Mouse (Mus musculus): ENCODE measurements around the gene Glce.

Gene Glce

GRCm38 (mm10) chr9:62137259-62137658, 14.8 kb upstream of the Glce start:
- TF ChIP-seq GATA4 (IDR thresholded peaks at IDR 0.05; ENCODE audit: insufficient replicate concordance, low read length): no peak

DNA sequence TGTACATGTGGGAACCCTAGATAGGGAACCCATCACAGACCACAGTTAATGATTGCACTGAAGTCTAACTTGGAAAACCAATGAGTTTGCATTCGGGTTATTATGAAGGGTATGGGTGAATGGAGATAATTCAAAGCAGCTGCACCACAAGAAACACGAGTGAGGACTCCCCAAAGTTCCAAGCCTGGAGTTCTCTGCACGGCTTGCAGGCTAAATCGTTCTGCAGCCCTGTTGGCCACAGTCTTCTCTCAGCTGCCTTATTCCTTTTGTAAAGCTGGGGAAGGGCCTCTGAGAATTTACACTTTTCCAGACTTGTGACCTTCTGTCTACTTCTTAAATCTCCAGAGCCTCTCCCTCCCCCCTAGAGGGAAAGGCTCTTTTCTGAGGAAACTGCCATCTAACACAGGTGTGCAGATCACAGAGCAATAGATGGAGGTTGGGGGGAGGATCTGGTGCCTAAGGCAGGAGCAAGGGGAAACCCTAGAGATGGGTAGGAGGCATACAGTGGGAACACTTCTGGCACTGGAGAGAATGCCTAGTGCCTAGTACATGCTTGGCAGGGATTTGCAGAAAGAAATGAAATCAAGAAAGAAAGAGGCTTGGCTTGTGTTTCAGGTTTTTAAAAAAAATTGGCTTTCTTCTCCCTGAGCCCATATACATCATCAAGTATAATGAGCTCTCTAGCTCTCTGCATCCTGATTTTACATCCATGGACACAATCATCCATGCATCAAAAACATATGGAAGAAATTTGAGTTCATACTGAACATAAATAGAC, 9.7 kb upstream of the Glce start:
- no peak for TF ChIP-seq GATA4 (IDR thresholded peaks at IDR 0.05; ENCODE audit: insufficient replicate concordance, low read length)

DNA sequence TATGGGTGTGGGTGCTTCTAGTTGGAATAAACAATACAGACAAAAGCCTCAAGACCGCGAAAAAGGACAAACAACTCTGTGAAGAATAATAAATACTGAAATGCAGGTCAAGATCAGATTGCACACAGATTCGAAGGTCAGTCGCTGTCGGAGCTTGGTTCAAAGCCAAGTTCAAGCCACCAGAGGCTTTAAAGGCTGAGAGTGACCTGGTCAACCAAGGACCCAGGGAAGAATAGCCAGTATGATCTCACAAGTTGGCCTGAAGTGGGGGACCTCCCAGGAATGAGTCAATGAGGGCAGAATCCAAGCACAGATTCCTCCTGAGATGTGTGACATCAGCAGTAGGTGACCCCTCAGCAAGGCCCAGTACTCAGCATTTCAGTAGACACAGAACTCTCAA, 8.3 kb upstream of the Glce start:
- TF ChIP-seq GATA4 (IDR thresholded peaks at IDR 0.05; ENCODE audit: insufficient replicate concordance, low read length): no peak

DNA sequence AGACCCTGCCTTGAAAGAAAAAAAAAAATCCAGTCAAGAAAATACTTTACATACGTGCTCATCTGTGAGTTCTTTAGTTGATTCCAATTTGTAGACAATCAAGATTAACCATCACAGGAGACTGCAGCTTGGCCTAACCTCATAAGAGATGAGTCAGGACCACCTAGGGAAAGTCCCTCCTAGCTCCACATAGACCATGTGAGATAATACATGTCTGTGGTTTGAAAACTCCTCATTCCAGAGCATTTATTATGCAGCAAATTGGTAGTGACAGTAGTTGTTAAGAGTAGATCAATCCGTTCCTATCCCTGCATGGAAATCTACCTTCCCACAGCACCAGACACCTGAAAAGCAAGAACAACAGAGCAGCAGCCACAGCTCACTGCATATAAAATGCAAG, 5.6 kb upstream of the Glce start:
- no peak for TF ChIP-seq GATA4 (IDR thresholded peaks at IDR 0.05; ENCODE audit: insufficient replicate concordance, low read length)

DNA sequence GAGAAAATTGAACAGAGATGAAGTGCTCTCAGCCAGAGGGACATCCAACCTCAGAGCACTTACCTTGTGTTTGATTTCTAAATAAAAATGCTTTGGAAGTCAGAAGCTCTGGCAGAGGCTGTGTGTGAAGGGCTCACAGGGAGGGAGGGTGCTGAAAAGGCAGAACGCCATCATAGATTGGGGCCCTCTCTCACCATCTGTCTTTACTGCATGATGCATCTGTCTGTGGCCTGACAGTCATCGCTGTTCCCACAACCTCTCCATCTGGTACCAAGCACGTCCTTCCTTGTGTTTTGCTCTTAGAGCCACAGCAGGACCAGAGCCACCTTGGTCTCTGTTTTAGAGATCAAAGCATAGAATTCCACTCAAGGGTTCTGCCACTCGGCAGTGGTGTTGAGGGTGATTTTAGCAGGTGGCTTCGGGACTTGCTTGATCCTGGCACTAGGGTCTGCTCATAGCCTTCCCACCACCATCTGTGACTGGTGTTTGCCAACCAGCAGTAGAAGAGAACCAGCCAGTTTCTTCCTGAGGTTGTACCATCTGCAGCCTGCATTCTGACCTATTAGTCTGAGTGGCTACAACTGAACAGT, 3.6 kb upstream of the Glce start:
- no peak for TF ChIP-seq GATA4 (IDR thresholded peaks at IDR 0.05; ENCODE audit: insufficient replicate concordance, low read length)

- no peak for TF ChIP-seq GATA4 (IDR thresholded peaks at IDR 0.05; ENCODE audit: insufficient replicate concordance, low read length)
Observed at GRCm38 (mm10) chr9:62124266-62124665, 1.8 kb upstream of the Glce start.

GRCm38 (mm10) chr9:62123496-62123895, 1.0 kb upstream of the Glce start:
- no peak for TF ChIP-seq GATA4 (IDR thresholded peaks at IDR 0.05; ENCODE audit: insufficient replicate concordance, low read length)

DNA sequence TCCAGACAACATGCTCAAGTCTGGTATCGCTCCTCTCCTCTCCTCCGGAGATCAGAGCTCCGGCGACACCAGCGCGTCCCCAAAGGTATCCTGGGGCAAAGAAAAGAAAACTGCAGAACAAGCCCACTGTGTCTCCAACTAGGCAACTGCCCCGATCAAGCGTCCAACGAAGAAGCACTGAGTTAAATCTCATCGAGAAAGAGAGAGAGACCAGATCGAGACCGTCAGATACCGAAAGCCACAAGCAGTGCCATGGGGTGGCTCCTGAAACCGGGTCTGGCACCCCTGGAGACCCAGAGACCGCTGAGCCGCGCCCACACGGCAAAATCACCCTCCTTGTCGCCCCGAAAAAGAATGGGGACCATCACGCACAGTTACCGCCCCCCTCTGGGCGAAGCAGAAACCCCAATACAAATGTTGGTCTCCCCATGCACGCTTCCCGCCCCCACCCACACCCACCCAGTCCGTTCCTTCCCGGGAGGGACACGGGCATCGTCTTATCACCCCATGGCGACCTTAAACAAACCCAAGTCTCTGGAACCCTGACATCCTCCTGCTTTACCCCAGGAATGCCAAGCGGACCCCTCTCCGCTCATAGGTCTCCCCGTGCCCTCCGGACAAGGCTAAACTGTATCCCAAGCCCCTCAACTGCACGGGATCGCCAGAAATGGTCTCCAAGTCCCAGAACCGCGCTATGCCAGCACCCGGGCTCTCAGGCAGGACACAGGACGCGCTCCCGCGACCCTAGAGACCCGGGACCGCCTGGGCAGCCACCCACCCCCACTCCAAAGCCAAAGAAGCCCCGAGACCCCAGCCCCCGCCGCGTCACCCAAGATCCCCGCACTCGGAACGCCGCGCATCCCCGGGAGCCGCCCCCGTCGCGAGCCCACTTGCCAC, 656 bp downstream of the Glce start:
- no peak for TF ChIP-seq GATA4 (IDR thresholded peaks at IDR 0.05; ENCODE audit: insufficient replicate concordance, low read length)

DNA sequence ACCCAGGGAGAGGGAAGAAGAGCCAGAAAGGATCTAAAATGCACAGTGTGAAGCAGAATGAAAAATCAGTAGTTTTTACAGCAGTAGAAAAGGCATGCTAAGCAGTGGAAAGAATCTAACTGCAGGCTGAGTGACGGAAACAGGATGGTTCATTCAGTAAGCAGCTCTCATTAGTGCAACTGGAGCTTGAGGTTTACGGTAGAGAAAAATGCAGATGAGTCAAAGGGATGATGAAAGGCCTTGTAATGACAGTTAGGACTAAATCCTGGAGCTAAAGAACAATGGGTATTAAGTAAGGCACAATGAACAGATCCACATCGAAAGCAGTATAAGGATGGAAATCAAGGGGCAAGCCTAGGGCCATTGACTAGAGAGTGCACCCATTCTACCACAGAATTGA, 3.7 kb downstream of the Glce start:
- TF ChIP-seq GATA4 (IDR thresholded peaks at IDR 0.05; ENCODE audit: insufficient replicate concordance, low read length): no peak

GRCm38 (mm10) chr9:62115826-62116225, 6.6 kb downstream of the Glce start:
- no peak for TF ChIP-seq GATA4 (IDR thresholded peaks at IDR 0.05; ENCODE audit: insufficient replicate concordance, low read length)

- no peak for TF ChIP-seq GATA4 (IDR thresholded peaks at IDR 0.05; ENCODE audit: insufficient replicate concordance, low read length)
Observed at GRCm38 (mm10) chr9:62096603-62097002, 25.9 kb downstream of the Glce start.

DNA sequence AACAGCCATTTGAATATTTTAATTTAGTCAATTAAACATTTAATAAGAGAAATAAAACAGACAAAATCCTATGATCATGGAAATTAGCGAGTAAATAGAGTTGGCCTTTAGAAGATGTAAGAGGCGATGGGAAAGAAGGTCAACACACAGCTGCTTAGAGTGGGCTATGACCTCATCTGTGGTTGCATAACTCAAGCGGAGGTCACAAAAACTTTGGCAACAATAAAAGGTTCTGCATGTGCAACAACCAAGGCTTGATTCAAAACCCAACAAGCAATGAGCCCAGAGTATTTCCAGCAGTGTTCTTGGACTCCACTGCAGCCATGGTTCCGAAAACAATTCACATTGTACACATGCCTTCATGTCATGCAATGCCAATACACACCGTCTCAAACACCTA, 30.9 kb downstream of the Glce start:
- TF ChIP-seq GATA4 (IDR thresholded peaks at IDR 0.05; ENCODE audit: insufficient replicate concordance, low read length): no peak

GRCm38 (mm10) chr9:62085548-62085947, 36.9 kb downstream of the Glce start:
- no peak for TF ChIP-seq GATA4 (IDR thresholded peaks at IDR 0.05; ENCODE audit: insufficient replicate concordance, low read length)

DNA sequence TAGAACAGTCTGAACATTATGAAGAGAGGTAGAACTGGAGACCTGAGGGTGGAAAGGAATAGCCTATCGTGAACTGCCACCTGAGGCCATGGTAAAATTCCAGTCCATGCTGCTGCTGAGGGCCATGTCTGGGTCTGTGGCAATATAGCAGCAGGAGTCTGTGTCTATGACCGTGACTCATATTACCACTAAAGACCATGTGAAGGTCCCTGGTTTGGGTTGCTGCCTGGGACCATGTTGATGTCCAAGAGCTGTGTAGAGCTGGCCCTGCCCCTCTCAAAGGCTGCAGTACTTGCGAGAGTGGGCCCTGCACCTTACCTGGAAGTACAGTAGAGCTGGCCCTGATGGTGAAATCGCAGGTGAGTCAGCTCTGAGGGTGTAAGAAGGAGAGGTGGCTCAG, 37.6 kb downstream of the Glce start:
- TF ChIP-seq GATA4 (IDR thresholded peaks at IDR 0.05; ENCODE audit: insufficient replicate concordance, low read length): no peak

GRCm38 (mm10) chr9:62082986-62083385, 39.5 kb downstream of the Glce start:
- TF ChIP-seq GATA4 (IDR thresholded peaks at IDR 0.05; ENCODE audit: insufficient replicate concordance, low read length): no peak

DNA sequence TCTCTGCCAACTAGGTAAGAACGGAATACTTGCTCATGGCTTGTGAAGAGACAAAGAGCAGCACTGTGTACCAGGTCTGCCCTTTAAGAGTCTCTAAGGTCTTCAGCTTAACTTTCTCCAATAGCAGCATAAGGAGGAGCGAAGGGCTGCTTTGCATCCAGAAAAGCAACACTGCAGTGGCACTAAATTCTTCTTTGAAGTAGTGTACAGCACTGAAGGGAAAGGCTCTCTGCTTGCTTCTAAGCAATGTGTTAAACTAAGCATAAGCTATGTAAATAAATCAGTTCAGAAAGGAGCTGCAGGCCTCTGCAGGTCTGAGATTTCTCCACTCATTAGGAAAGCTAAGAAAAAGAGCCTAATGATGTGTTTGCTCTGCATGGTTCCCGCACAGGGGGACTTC, 40.9 kb downstream of the Glce start:
- no peak for TF ChIP-seq GATA4 (IDR thresholded peaks at IDR 0.05; ENCODE audit: insufficient replicate concordance, low read length)
